Mouse (Mus musculus) brain, embryonic 14.5 days (tissue): ENCODE data around the gene Srgap3.

Experiments used
- CTCF ChIP-seq: fragments of 200-500 bp; IDR thresholded peaks from 2 replicates; pipeline ENCODE4 v1.5.1; 2012; ENCODE audit warnings: inconsistent platforms, mild to moderate bottlenecking, moderate library complexity, borderline replicate concordance; ENCODE audit not compliant: insufficient read depth, insufficient read length; ENCODE audit errors: extremely low read depth
- POLR2A ChIP-seq: fragments of 200-500 bp; IDR thresholded peaks from 2 replicates; pipeline ENCODE4 v1.6.1; 2012; ENCODE audit warnings: mild to moderate bottlenecking, inconsistent platforms, borderline replicate concordance; ENCODE audit not compliant: poor library complexity, insufficient read depth, insufficient read length, severe bottlenecking; ENCODE audit errors: extremely low read depth

DNA sequence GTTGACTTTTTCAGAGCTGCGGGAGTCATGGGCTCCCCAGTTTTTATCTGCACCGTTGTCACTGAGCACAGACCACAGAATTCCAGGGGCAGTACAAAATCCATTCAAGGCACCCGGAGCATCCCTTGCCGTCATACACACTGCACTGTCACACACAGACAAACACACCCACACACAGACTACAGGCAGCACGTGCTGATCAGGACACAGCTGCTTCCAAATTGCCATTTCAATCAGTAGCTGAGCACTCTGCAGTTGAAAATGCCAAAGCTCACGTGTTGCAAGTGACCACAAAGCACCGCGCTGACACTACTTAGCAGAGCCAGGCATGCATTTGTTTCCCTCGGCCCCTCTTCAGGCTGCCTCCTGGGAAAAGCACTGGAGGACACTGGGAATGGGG is 7.8 kb downstream of the Srgap3 start:
- TF ChIP-seq CTCF (no peak), POLR2A (no peak)
